Mouse (Mus musculus) limb, embryonic 11.5 days (tissue): ENCODE measurements around the gene Cfap161. TPM values are rescaled to one million over a fixed set of nuclear protein-coding genes. Genes with fewer than 3 reads are reported as not detected.

Experiments used
- ATAC-seq: fragments of 200-750 bp; cut with Nextera tagmentation; 2 replicates; pipeline ENCODE4 v1.8.0; 2017; ENCODE audit warnings: low read depth; ENCODE audit not compliant: insufficient number of reproducible peaks, low FRiP score, low TSS enrichment
- DNase-seq: peaks from one replicate; pipeline ENCODE4 v3.0.0-alpha.2; 2015; ENCODE audit warnings: low spot score
- H3K27ac ChIP-seq: fragments of 300-500 bp; sonication (generic); replicated peaks from 2 replicates; pipeline ENCODE4 v1.5.1; 2014; ENCODE audit warnings: low read depth, mild to moderate bottlenecking, low read length
- H3K27me3 ChIP-seq: fragments of 300-500 bp; sonication (generic); 2 replicates; pipeline ENCODE4 v1.6.1; 2014; ENCODE audit warnings: mild to moderate bottlenecking, low read length, mixed read lengths; ENCODE audit not compliant: control insufficient read depth, insufficient read depth
- H3K36me3 ChIP-seq: fragments of 300-500 bp; sonication (generic); 2 replicates; pipeline ENCODE4 v1.6.1; 2014; ENCODE audit warnings: mild to moderate bottlenecking, low read length, moderate library complexity, mixed read lengths; ENCODE audit not compliant: control insufficient read depth, insufficient read depth
- H3K4me1 ChIP-seq: fragments of 300-500 bp; sonication (generic); 2 replicates; pipeline ENCODE4 v1.6.1; 2014; ENCODE audit warnings: low read length, mixed read lengths; ENCODE audit not compliant: control insufficient read depth, insufficient read depth
- H3K4me2 ChIP-seq: fragments of 300-500 bp; sonication (generic); 2 replicates; pipeline ENCODE4 v1.6.1; 2014; ENCODE audit warnings: low read depth, mild to moderate bottlenecking, moderate library complexity; ENCODE audit not compliant: severe bottlenecking
- H3K4me3 ChIP-seq: fragments of 300-500 bp; sonication (generic); 2 replicates; pipeline ENCODE4 v1.5.1; 2014; ENCODE audit warnings: low read depth, low read length
- H3K9ac ChIP-seq: fragments of 300-500 bp; sonication (generic); 2 replicates; pipeline ENCODE4 v1.6.1; 2014; ENCODE audit warnings: mild to moderate bottlenecking, low read length
- H3K9me3 ChIP-seq: fragments of 300-500 bp; sonication (generic); 2 replicates; pipeline ENCODE4 v1.6.1; 2016; ENCODE audit warnings: low read length; ENCODE audit not compliant: control insufficient read depth
- WGBS: fragments of 180-500 bp; shearing (Covaris S2); extraction: QIAGEN DNeasy Blood & Tissue Kit; methylation state at CpG from one replicate; pipeline ENCODE4 v1.1.7; 2014; 5-methylcytosine and 5-hydroxymethylcytosine counted together
- polyA plus RNA-seq: library from polyadenylated mRNA; unstranded; fragments of >200 nt; fragmentation: Nextera tagmentation; extraction: Ambion mirVana; gene quantifications from 2 replicates; pipeline ENCODE4 v1.2.1, GENCODE M21; 2014

The Cfap161 gene
- polyA plus RNA-seq, 1 experiment from 2014 or later: 0.19 TPM

DNA sequence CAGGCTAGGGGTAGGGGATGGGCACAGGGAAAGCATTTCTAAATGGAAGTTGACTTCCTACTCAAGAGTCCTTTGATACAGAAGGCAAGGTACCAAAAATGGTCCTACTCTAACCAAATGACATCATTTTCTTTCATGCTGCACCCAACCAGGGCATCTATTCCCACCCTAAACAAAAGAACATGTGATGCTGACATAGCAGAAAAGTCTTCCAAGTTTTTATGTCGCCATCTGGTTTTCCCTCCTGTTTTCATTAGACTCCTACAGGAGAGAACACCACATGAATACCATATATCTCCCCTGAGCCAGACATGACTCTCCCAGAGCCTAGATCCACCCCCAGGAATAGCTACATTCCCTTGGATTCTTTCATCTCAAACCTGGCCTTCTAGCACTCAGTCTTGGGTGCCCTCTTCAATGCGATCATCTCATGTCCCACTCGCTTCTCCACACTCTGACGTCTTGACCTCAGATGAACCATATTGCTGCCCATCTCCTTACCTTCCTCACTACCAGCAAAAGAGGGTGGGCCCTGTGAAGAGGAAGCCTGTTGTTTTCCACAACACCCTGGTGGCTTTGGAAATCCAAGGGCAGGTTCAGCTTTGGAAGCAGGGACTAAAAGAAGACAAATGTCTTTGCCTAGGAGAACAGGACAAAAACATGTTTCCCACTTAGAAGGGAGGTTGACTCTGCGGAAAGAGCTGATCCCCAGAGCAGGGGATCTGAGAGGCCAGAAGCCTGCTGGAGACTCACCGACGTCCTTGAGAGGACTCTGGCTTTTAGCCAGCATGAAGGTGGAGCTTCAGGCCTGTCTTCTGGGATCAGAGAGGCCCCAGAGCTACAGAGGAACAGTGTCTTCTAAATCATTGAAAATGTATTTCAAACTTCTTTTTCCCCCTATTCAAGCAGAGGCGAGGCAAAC is 6.1 kb upstream of the Cfap161 start:
- Histone ChIP-seq H3K4me3 (no peak overlapping the region), H3K27me3 (no peaks in the 10 kb centered on the region), H3K36me3 (no peaks in the 10 kb centered on the region), H3K9me3 (no peaks in the 10 kb centered on the region), H3K9ac (no peak overlapping the region), H3K27ac (no peak overlapping the region), H3K4me2 (no peak overlapping the region), H3K4me1 (no peaks in the 10 kb centered on the region)
- no peak for DNase-seq
- WGBS: 90% methylated on average over 8 of the region's 8 CpGs
- no peak for ATAC-seq

DNA sequence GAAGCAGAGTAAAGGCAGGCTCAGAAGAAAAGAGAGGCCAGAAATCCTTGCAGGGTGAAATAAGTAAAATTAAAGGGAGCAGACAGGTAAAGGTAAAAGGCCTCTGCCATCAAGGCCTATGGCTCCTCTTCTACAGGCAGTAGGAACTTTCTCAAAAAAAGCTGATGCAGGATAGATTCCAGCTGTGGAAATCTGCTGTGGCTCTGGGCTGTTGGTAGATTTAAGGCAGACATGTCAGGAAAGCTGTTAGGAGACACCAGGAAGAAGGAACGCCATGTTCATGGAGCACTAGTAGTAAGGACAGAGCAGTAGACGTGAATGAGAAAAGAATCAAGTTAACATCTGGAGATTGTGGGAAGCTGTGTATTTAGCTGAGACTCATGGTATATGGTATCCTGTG is 5.4 kb upstream of the Cfap161 start:
- Histone ChIP-seq H3K9me3 (no peaks in the 10 kb centered on the region), H3K4me2 (no peak overlapping the region), H3K27me3 (no peaks in the 10 kb centered on the region), H3K4me3 (no peak overlapping the region), H3K36me3 (no peaks in the 10 kb centered on the region), H3K4me1 (no peaks in the 10 kb centered on the region), H3K27ac (no peak overlapping the region), H3K9ac (no peak overlapping the region)
- no peak for ATAC-seq
- no peak for DNase-seq
- 84% methylated on average over 2 of the region's 2 CpGs for WGBS

DNA sequence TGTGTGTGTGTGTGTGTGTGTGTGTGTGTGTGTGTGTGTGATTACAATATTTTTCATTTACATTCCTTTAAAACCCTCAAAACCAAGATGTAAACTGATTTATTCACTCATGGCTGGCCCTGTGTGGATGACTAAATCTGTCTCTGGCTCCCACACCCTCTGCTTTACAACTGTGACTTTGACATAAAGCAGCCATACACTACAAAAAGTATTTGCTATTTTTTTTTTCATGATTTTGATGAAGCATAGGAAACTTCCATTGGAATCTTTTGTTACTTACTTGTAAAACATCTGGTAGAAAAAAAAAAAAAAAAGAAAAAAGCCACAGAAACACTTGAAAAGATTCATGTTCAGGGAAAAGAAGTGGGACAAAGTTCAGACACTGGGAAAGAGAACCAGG is 3.3 kb upstream of the Cfap161 start:
- no peak for DNase-seq
- no peak for ATAC-seq
- no peak overlapping the region for H3K9ac ChIP-seq

DNA sequence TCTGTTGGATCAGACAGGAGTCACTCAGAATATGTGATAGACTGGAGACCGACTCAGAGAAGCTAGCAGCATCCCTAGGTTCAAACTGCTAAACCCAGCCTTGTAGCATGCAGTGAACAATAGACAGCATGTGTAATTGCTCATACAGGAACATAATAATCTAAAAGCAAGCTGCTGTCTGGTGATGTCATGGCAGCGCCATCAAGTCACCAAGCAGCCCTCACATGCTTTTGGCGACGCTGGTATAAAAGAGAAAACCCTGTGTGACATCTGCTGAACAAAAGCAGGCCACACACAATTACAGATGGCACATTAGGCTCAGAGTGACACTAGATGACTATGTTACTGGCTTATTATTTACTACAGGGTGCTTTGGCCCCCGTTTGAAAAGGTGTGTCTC is 1.5 kb upstream of the Cfap161 start:
- no peak overlapping the region for H3K9ac ChIP-seq
- 72% methylated on average over 5 of the region's 5 CpGs for WGBS

More for the DNA sequence above, 3.3 kb upstream of the Cfap161 start:
- Histone ChIP-seq H3K4me1 (peaks cover 4% of the 10 kb centered on the region; the same call in 1 of the 2 replicates), H3K27ac (no peak overlapping the region), H3K27me3 (no peaks in the 10 kb centered on the region), H3K4me3 (no peak overlapping the region), H3K36me3 (no peaks in the 10 kb centered on the region), H3K9me3 (no peaks in the 10 kb centered on the region), H3K4me2 (no peak overlapping the region)

DNA sequence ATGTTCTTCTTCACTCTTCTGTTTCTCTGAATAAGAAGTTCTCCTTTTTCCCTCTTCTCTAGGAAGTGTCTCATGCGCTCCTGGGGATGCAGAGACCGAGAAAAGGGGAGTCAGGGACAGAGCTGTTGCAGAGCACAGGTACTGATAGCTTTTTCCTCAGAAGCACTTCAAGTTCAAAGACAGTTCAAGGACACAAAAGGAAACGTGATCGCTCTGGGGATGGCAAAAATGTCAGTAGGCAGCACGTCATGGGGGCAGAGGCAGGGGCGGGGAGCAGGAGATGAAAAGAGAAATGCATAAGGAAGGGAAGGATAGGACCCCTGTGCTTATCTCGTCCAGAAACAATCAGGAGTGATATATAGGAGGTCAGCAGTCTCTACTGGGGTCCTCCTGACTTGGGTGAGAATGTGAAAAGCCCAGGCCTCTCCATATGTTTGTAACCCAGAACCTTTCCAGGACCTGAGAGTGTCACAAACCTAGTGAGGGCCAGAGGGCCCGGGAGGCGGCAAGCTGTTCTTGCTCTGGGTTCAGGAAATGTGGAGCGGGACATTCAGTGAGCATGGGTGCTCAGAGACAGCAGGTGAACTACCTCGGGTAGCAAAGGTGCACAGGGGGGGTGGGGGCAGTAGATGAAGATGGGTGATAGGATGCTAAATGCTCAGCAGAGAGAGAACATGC is 535 bp downstream of the Cfap161 start:
- ATAC-seq (no peak), DNase-seq (no peak)
- no peaks in the 10 kb centered on the region for H3K27me3 ChIP-seq
- no peaks in the 10 kb centered on the region for H3K36me3 ChIP-seq
- peaks cover 4% of the 10 kb centered on the region; the same call in 1 of the 2 replicates for H3K4me1 ChIP-seq
- peak overlapping the region; percentile 24; the same call in 1 of the 2 replicates for H3K4me2 ChIP-seq
- no peak overlapping the region for H3K4me3 ChIP-seq
- no peak overlapping the region for H3K27ac ChIP-seq
- H3K9me3 ChIP-seq: no peaks in the 10 kb centered on the region
- 42% methylated on average over 11 of the region's 11 CpGs for WGBS
- no peak overlapping the region for H3K9ac ChIP-seq

More for the DNA sequence above, 1.5 kb upstream of the Cfap161 start:
- DNase-seq (no peak), ATAC-seq (no peak)
- H3K4me1 ChIP-seq: peaks cover 4% of the 10 kb centered on the region; the same call in 1 of the 2 replicates
- no peak overlapping the region for H3K27ac ChIP-seq
- no peak overlapping the region for H3K4me3 ChIP-seq
- no peaks in the 10 kb centered on the region for H3K27me3 ChIP-seq
- H3K9me3 ChIP-seq: no peaks in the 10 kb centered on the region
- H3K36me3 ChIP-seq: no peaks in the 10 kb centered on the region
- no peak overlapping the region for H3K4me2 ChIP-seq

DNA sequence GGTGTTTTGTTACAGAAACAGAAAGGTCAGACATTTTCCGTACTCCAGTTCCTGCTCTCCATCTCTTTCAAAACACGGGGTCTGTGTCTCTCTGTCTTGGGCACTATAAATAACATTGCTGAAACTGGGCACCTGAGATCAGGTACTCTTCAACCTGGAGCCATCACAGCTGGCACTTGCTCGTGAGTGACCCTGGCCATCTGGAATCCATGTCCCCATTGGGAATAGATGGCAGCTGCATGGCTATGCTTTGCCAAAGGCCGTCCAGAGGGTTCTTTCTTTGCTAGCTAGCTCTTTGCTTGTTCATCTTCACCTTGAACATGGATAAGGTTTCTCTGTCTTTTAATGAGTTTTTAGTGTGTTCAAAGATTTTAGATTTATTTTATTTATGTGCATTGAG is 13.8 kb downstream of the Cfap161 start:
- Histone ChIP-seq H3K4me1 (no peaks in the 10 kb centered on the region), H3K27me3 (no peaks in the 10 kb centered on the region)

DNA sequence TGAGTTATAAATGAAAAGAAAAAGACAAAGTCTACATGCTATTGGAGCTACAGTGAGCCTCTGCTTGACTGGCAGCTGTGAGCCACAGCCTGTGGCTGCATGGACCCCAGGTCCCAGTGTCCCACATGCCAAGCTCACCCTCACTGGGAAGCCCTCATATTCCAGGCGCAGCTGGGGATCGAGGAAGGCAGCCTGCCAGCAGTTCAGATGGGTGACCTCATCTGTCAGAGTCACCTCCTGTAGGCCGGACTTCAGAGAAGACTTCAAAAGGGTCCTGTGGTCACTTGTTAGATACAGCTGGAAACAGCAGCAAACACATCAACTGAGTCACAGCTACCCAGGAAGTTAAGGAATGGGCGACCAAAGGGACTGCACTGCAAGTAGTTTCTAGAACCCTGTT is 14.7 kb downstream of the Cfap161 start:
- DNase-seq: no peak
- Histone ChIP-seq H3K9ac (no peak overlapping the region), H3K36me3 (no peaks in the 10 kb centered on the region), H3K27ac (no peak overlapping the region), H3K4me2 (no peak overlapping the region), H3K9me3 (no peaks in the 10 kb centered on the region), H3K27me3 (no peaks in the 10 kb centered on the region), H3K4me1 (no peaks in the 10 kb centered on the region), H3K4me3 (no peak overlapping the region)
- no peak for ATAC-seq
- WGBS: 51% methylated on average over 4 of the region's 4 CpGs

More for the DNA sequence above, 13.8 kb downstream of the Cfap161 start:
- Histone ChIP-seq H3K36me3 (no peaks in the 10 kb centered on the region), H3K9ac (no peak overlapping the region), H3K4me3 (no peak overlapping the region), H3K27ac (no peak overlapping the region), H3K9me3 (no peaks in the 10 kb centered on the region), H3K4me2 (no peak overlapping the region)
- 88% methylated on average over 4 of the region's 4 CpGs for WGBS
- DNase-seq (no peak), ATAC-seq (no peak)

DNA sequence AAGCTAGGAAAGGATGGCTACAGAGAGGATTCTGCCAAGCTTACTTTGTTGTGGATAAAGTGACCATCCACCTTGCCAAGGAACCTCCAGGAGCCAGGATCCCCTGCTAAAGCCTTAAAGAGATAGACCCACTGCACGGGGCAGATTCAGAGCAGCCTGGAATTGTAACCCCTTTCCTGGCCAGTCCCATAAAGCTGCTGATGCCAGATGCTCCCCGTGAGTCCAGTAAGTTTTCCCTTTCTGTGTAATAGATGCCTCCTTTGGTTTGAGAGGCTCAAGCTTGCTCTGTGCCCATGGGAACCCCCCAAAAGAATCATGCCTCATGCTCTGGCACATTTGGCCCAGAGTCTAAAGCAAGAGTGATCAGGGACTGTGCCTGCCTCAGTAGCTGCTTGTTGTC is 15.7 kb downstream of the Cfap161 start:
- 64% methylated on average over 2 of the region's 2 CpGs for WGBS
- no peaks in the 10 kb centered on the region for H3K36me3 ChIP-seq
- DNase-seq (no peak), ATAC-seq (no peak)
- H3K4me3 ChIP-seq: no peak overlapping the region
- H3K4me2 ChIP-seq: no peak overlapping the region
- H3K9me3 ChIP-seq: no peaks in the 10 kb centered on the region
- H3K4me1 ChIP-seq: no peaks in the 10 kb centered on the region
- H3K27me3 ChIP-seq: no peaks in the 10 kb centered on the region
- H3K9ac ChIP-seq: no peak overlapping the region
- no peak overlapping the region for H3K27ac ChIP-seq
